Mouse (Mus musculus) stomach, postnatal 0 days (tissue): ENCODE data around the gene Sh3bp2. TPM values are rescaled to one million over a fixed set of nuclear protein-coding genes. Genes with fewer than 3 reads are reported as not detected.
"Not testable (repeated sequence)": the region's sequence is repeated elsewhere in the genome, so short reads cannot be mapped to it uniquely, and the experiment has no call there.

Experiments
- ATAC-seq: fragments of 200-750 bp; cut with Nextera tagmentation; 2 replicates; pipeline ENCODE4 v1.8.0; 2017; ENCODE audit not compliant: low FRiP score, low TSS enrichment
- DNase-seq: peaks from one replicate; pipeline ENCODE4 v3.0.0-alpha.2; 2016; ENCODE audit warnings: low spot score
- H3K27ac ChIP-seq: fragments of 300-500 bp; sonication (generic); replicated peaks from 2 replicates; pipeline ENCODE4 v1.5.1; 2014; ENCODE audit warnings: mild to moderate bottlenecking, control low read depth
- H3K27me3 ChIP-seq: fragments of 300-500 bp; sonication (generic); 2 replicates; pipeline ENCODE4 v1.6.1; 2014; ENCODE audit warnings: low read length; ENCODE audit not compliant: control insufficient read depth, insufficient read depth
- H3K36me3 ChIP-seq: fragments of 300-500 bp; sonication (generic); 2 replicates; pipeline ENCODE4 v1.6.1; 2014; ENCODE audit warnings: low read length, mixed read lengths; ENCODE audit not compliant: control insufficient read depth, insufficient read depth
- H3K4me1 ChIP-seq: fragments of 300-500 bp; sonication (generic); replicated peaks from 2 replicates; pipeline ENCODE4 v1.6.1; 2014; ENCODE audit warnings: antibody characterized with exemption; ENCODE audit not compliant: control insufficient read depth, insufficient read depth
- H3K4me2 ChIP-seq: fragments of 300-500 bp; sonication (generic); replicated peaks from 2 replicates; pipeline ENCODE4 v1.6.1; 2014; ENCODE audit warnings: low read depth, mild to moderate bottlenecking, control low read depth, moderate library complexity
- H3K4me3 ChIP-seq: fragments of 300-500 bp; sonication (generic); 2 replicates; pipeline ENCODE4 v1.5.1; 2014; ENCODE audit warnings: low read depth, low read length, control low read depth
- H3K9ac ChIP-seq: fragments of 300-500 bp; sonication (generic); 2 replicates; pipeline ENCODE4 v1.6.1; 2014; ENCODE audit warnings: mild to moderate bottlenecking, low read length, control low read depth, mixed read lengths
- H3K9me3 ChIP-seq: fragments of 300-500 bp; sonication (generic); 2 replicates; pipeline ENCODE4 v1.6.1; 2016; ENCODE audit warnings: low read length; ENCODE audit not compliant: control insufficient read depth
- CTCF ChIP-seq: IDR thresholded peaks from 2 replicates; pipeline ENCODE4 v1.5.1; 2016; ENCODE audit warnings: antibody characterized with exemption, low read depth, mild to moderate bottlenecking, moderate library complexity
- EP300 ChIP-seq: optimal IDR thresholded peaks from 2 replicates; pipeline ENCODE3; 2016; ENCODE audit warnings: antibody characterized with exemption
- WGBS: fragments of 180-500 bp; shearing (Covaris S2); extraction: QIAGEN DNeasy Blood & Tissue Kit; methylation state at CpG from one replicate; pipeline ENCODE4 v1.1.7; 2014; 5-methylcytosine and 5-hydroxymethylcytosine counted together
- polyA plus RNA-seq: library from polyadenylated mRNA; unstranded; fragments of >200 nt; fragmentation: Nextera tagmentation; extraction: Ambion mirVana; gene quantifications from 2 replicates; pipeline ENCODE4 v1.2.1, GENCODE M21; 2015

Gene Sh3bp2
- polyA plus RNA-seq, 1 experiment from 2014 or later = 4.9 TPM

GRCm38 (mm10) chr5:34564291-34564690 is 38.7 kb downstream of the Sh3bp2 start:
- no peaks in the 10 kb centered on the region for H3K27me3 ChIP-seq
- H3K27ac ChIP-seq = no peak overlapping the region
- no peak overlapping the region for H3K9ac ChIP-seq
- no peaks in the 10 kb centered on the region for H3K4me1 ChIP-seq
- H3K36me3 ChIP-seq = peaks cover 13% of the 10 kb centered on the region; the same call in 1 of the 2 replicates
- no peak overlapping the region for H3K4me2 ChIP-seq
- no peaks in the 10 kb centered on the region for H3K9me3 ChIP-seq
- WGBS = 83% methylated on average over 4 of the region's 4 CpGs
- TF ChIP-seq CTCF (no peak), EP300 (no peak)
- no peak overlapping the region for H3K4me3 ChIP-seq
- ATAC-seq (no peak), DNase-seq (no peak)

- TF ChIP-seq CTCF = no peak
- TF ChIP-seq EP300 = no peak
- Histone ChIP-seq H3K4me1 (no peaks in the 10 kb centered on the region), H3K9ac (no peak overlapping the region), H3K36me3 (peaks cover 10% of the 10 kb centered on the region; the same call in 1 of the 2 replicates), H3K4me3 (no peak overlapping the region), H3K27me3 (no peaks in the 10 kb centered on the region), H3K27ac (peak overlapping the region; percentile 82), H3K9me3 (no peaks in the 10 kb centered on the region), H3K4me2 (no peak overlapping the region)
- ATAC-seq (peak; percentile 83), DNase-seq (peak; percentile 44)
- 25% methylated on average over 7 of the region's 7 CpGs for WGBS
Measured at GRCm38 (mm10) chr5:34565545-34566283, 40.1 kb downstream of the Sh3bp2 start.

GRCm38 (mm10) chr5:34571551-34571950 is 45.9 kb downstream of the Sh3bp2 start:
- TF ChIP-seq CTCF (no peak), EP300 (no peak)
- Histone ChIP-seq H3K4me1 (peaks cover 5% of the 10 kb centered on the region; the same call in 1 of the 2 replicates), H3K27me3 (no peaks in the 10 kb centered on the region), H3K9me3 (no peaks in the 10 kb centered on the region), H3K9ac (no peak overlapping the region), H3K4me3 (no peak overlapping the region), H3K36me3 (no peaks in the 10 kb centered on the region), H3K27ac (no peak overlapping the region), H3K4me2 (no peak overlapping the region)
- DNase-seq (no peak), ATAC-seq (no peak)
- 87% methylated on average over 3 of the region's 3 CpGs for WGBS

GRCm38 (mm10) chr5:34572568-34572967 is 46.9 kb downstream of the Sh3bp2 start:
- WGBS = 44% methylated on average over 3 of the region's 4 CpGs
- peak overlapping the region; percentile 77; the same call in 1 of the 2 replicates for H3K9ac ChIP-seq
- ATAC-seq, H3K36me3 ChIP-seq, H3K4me3 ChIP-seq, H3K4me1 ChIP-seq, H3K9me3 ChIP-seq, H3K27me3 ChIP-seq, DNase-seq: not testable (repeated sequence)
- peak overlapping the region; percentile 91 for H3K27ac ChIP-seq
- H3K4me2 ChIP-seq = peak overlapping the region; percentile 58; the same call in 1 of the 2 replicates

- under 1% methylated on average over 78 of the region's 84 CpGs for WGBS
- DNase-seq = peak; percentile 96
Measured at GRCm38 (mm10) chr5:34573268-34574221, 47.9 kb downstream of the Sh3bp2 start, which contains the start of gene Add1. TSS of gene Add1 (plus strand) at chr5:34573664.

More at GRCm38 (mm10) chr5:34573268-34574221, 47.9 kb downstream of the Sh3bp2 start, which contains the start of gene Add1:
- Histone ChIP-seq H3K27me3 (no peaks in the 10 kb centered on the region), H3K4me3 (peak within 1 kb of the TSS; percentile 73), H3K9ac (peak within 1 kb of the TSS; percentile 93), H3K36me3 (no peaks in the 10 kb centered on the region), H3K9me3 (no peaks in the 10 kb centered on the region), H3K4me2 (peak within 1 kb of the TSS; percentile 58), H3K4me1 (peaks cover 5% of the 10 kb centered on the region; the same call in 1 of the 2 replicates), H3K27ac (peak within 1 kb of the TSS; percentile 94)
- peak; percentile 99 for ATAC-seq
- TF ChIP-seq CTCF (no peak; the same call in 1 of the 2 replicates), EP300 (peak; percentile 63)
